Mouse (Mus musculus): ENCODE measurements around the gene Qser1.
"Not testable (repeated sequence)": the region's sequence is repeated elsewhere in the genome, so short reads cannot be mapped to it uniquely, and the experiment has no call there.

Gene Qser1

GRCm38 (mm10) chr2:104846638-104847414 lies 30.3 kb upstream of the Qser1 start:
- Histone ChIP-seq H3K27me3 (ENCODE audit: control insufficient read depth, insufficient read depth, low read length, poor library complexity, severe bottlenecking) (no peaks in the 10 kb centered on the region; the same call in 1 of the 2 replicates), H3K36me3 (ENCODE audit: control insufficient read depth, insufficient read depth, low read length, poor library complexity, severe bottlenecking) (no peaks in the 10 kb centered on the region)
- no peak for DNase-seq (ENCODE audit: low read depth, low spot score)

DNA sequence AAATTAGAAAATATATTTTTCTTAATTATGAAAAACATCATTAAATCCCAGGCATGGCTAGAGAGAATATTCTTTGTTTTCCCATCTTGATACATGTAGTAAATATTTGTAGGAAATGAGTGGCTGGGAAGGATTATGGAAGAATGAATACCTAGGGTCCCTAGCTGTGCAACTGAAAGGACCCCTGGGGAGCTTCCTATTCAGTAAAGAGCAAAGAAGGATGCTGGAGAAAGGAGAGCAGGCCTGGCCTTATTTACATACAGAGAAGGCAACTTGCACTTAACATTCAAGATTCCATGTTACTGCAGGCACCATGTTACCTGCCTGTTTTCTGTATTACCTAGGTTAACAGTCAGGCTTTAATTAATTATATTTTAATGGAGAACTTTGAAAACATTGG lies 26.0 kb upstream of the Qser1 start:
- Histone ChIP-seq H3K27me3 (ENCODE audit: control insufficient read depth, insufficient read depth, low read length, poor library complexity, severe bottlenecking) (no peaks in the 10 kb centered on the region), H3K36me3 (ENCODE audit: control insufficient read depth, insufficient read depth, low read length, poor library complexity, severe bottlenecking) (no peaks in the 10 kb centered on the region)
- DNase-seq (ENCODE audit: low read depth, low spot score): no peak

GRCm38 (mm10) chr2:104841736-104842135 lies 25.2 kb upstream of the Qser1 start:
- no peaks in the 10 kb centered on the region for H3K27me3 ChIP-seq (ENCODE audit: control insufficient read depth, insufficient read depth, low read length, poor library complexity, severe bottlenecking)
- DNase-seq (ENCODE audit: low read depth, low spot score): no peak
- no peaks in the 10 kb centered on the region for H3K36me3 ChIP-seq (ENCODE audit: control insufficient read depth, insufficient read depth, low read length, poor library complexity, severe bottlenecking)

DNA sequence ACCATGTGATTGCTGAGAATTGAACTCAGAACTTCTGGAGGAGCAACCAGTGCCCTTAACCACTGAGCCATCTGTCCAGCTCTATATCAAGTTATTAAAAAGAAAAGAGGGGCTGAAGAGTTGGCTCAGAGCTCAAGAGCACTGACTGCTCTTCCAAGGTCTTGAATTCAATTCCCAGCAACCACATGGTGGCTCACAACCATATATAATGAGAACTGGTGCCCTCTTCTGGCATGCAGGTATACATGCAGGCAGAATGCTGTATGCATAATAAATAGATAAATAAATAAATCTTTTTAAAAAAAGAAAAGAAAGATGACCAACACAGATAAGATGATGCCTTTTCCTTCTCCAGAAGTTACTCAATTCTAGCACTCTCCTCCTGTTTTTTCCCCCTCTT lies 24.4 kb upstream of the Qser1 start:
- H3K27me3 ChIP-seq (ENCODE audit: control insufficient read depth, insufficient read depth, low read length, poor library complexity, severe bottlenecking): no peaks in the 10 kb centered on the region
- no peak for DNase-seq (ENCODE audit: low read depth, low spot score)
- H3K36me3 ChIP-seq (ENCODE audit: control insufficient read depth, insufficient read depth, low read length, poor library complexity, severe bottlenecking): no peaks in the 10 kb centered on the region

GRCm38 (mm10) chr2:104832486-104832885 lies 15.9 kb upstream of the Qser1 start:
- no peaks in the 10 kb centered on the region for H3K36me3 ChIP-seq (ENCODE audit: control insufficient read depth, insufficient read depth, low read length, poor library complexity, severe bottlenecking)
- DNase-seq (ENCODE audit: low read depth, low spot score): no peak
- H3K27me3 ChIP-seq (ENCODE audit: control insufficient read depth, insufficient read depth, low read length, poor library complexity, severe bottlenecking): no peaks in the 10 kb centered on the region

DNA sequence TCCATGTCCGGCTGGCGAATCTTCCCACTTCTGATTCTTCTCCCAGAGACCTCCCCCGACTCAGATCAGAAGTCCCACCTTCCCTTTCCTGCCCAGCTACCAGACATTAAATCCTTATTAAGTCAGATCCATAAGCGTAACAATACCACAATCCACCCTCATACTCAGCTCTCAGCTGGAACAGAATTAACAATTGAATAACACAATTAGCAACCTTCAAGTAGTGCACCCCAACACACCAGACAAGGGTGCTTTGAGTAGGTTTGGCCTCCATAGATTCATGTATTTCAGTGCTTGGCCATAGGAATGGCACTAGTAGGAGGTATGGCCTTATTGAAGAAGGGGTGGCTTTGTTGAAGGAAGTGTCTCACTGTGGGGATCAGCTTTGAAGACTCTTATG lies 9.6 kb upstream of the Qser1 start:
- no peak for DNase-seq (ENCODE audit: low read depth, low spot score)
- Histone ChIP-seq H3K27me3 (ENCODE audit: control insufficient read depth, insufficient read depth, low read length, poor library complexity, severe bottlenecking) (no peaks in the 10 kb centered on the region), H3K36me3 (ENCODE audit: control insufficient read depth, insufficient read depth, low read length, poor library complexity, severe bottlenecking) (no peaks in the 10 kb centered on the region)

DNA sequence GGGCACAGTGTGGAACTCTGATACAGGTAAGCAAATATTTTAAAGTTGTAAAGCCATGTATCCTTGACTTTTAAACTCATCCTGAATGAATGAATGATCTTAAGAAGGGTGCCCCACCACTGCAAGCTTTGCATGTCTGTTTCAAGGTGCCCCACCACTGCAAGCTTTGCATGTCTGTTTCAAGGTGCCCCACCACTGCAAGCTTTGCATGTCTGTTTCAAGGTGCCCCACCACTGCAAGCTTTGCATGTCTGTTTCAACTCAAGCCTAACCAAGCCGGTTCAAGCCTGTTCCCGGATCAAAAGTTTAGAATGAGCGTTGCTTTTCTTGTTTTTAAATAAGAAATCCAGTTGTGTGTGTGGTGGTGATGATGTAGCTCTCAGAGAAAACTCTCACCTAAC lies 2.2 kb upstream of the Qser1 start:
- H3K36me3 ChIP-seq (ENCODE audit: control insufficient read depth, insufficient read depth, low read length, poor library complexity, severe bottlenecking); DNase-seq (ENCODE audit: low read depth, low spot score); H3K27me3 ChIP-seq (ENCODE audit: control insufficient read depth, insufficient read depth, low read length, poor library complexity, severe bottlenecking): not testable (repeated sequence)

DNA sequence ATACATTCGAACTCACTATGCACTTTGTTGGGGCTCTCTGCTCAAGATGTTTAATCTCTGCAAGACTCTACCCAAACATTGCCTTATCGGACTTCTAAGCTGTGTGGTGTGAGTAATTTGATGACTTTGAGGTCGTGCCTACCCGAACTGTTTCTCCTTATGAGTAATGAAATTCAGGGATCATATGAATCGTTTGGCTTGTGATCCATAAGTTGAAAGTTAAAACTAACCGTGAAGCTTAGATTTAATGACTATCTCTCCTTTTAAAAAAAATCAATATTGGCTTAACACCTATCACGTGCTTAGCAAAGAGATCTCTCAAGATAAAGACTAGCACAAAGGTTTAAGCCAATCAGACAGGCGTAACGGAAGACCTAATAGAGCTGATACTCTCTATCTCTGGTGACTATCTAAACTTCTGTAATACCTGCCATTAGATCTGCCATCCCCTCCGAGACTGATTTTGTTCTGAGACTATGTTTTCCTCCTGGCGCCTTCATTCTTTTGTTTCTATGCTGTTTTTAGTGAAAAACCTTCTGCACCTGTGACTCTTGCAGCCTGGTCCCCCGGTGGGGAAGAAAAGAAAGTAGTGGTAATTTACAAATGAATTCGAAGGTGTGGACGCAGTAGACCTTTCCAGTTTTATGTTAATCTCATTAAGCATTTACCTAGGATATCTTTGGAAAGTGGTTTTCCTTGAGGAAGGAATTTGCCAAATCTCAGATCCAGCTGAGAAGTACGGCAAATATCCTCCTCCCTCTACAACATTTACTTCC lies 1.2 kb upstream of the Qser1 start:
- H3K36me3 ChIP-seq (ENCODE audit: control insufficient read depth, insufficient read depth, low read length, poor library complexity, severe bottlenecking): no peaks in the 10 kb centered on the region
- DNase-seq (ENCODE audit: low read depth, low spot score): peak; percentile 3
- H3K27me3 ChIP-seq (ENCODE audit: control insufficient read depth, insufficient read depth, low read length, poor library complexity, severe bottlenecking): no peaks in the 10 kb centered on the region

DNA sequence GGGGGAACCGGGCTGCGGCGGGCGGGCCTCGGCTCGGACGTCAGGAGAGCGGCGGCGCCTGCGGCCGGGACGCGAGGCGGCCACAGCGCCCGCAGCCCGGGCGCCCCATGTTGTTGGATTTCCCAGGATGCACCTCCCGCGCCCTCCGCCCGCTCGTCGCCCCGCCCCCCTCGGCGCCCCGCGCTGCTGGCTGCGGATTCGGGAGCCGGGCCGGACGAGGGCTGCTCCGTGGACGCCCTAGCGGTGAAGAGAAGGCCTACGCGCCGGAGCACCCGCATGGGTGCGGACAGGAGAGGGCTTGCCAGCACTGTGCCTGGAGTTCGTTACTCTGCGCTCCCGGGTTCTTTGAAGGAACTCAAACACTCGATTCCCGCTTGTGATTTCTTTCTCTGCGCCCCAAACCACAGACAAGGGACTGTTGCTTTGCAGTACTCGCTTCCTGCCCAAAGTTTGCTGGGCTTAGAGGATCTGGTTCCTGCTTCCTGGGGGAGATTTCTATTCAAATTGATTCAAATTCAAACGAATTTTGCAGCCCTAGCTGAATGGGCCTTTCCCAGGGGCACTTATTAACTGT lies 393 bp upstream of the Qser1 start:
- DNase-seq (ENCODE audit: low read depth, low spot score): peak; percentile 87
- H3K36me3 ChIP-seq (ENCODE audit: control insufficient read depth, insufficient read depth, low read length, poor library complexity, severe bottlenecking): no peaks in the 10 kb centered on the region
- no peaks in the 10 kb centered on the region; the same call in 1 of the 2 replicates for H3K27me3 ChIP-seq (ENCODE audit: control insufficient read depth, insufficient read depth, low read length, poor library complexity, severe bottlenecking)

- peak; percentile 53 for DNase-seq (ENCODE audit: low read depth, low spot score)
- H3K36me3 ChIP-seq (ENCODE audit: control insufficient read depth, insufficient read depth, low read length, poor library complexity, severe bottlenecking): no peaks in the 10 kb centered on the region
- no peaks in the 10 kb centered on the region; the same call in 1 of the 2 replicates for H3K27me3 ChIP-seq (ENCODE audit: control insufficient read depth, insufficient read depth, low read length, poor library complexity, severe bottlenecking)
These were observed 794 bp downstream of the Qser1 start for GRCm38 (mm10) chr2:104815561-104816370.

DNA sequence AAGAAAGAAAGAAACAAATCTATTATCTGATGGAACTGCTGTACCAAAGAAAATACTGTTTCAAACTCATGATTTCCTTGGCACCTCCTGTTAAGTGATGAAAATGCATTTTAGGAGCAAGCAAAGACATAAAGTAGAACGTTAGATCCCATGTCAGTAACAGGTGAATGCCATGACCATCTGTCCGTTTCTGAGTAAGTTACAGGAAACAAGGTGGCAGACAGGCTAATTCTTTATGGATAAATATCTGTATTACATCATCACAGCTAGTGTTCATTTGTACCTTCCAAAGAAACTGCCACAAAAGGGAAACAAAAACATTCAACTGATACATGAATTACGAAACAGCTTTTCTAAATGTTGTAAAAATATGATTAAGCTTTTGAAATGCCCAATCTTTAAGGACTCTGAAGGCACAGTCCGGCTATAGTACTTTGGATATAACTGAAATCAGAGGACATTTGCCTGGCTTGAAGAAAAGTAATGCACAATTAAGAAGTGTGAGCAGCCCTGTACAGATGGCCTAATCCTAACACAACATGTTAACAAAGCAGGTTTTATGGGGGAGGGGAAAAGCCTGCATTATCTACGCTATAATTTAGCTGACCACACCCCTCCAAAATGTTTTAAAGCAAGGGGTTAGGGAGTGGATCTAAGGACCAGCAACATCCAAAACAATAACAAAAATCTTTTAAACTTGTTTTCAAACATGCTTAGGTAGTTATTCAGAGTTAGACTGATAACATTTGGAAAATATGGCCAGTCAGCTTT lies 2.2 kb downstream of the Qser1 start:
- no peaks in the 10 kb centered on the region; the same call in 1 of the 2 replicates for H3K27me3 ChIP-seq (ENCODE audit: control insufficient read depth, insufficient read depth, low read length, poor library complexity, severe bottlenecking)
- DNase-seq (ENCODE audit: low read depth, low spot score): no peak
- no peaks in the 10 kb centered on the region for H3K36me3 ChIP-seq (ENCODE audit: control insufficient read depth, insufficient read depth, low read length, poor library complexity, severe bottlenecking)

- peak; percentile 37 for DNase-seq (ENCODE audit: low read depth, low spot score)
- Histone ChIP-seq H3K27me3 (ENCODE audit: control insufficient read depth, insufficient read depth, low read length, poor library complexity, severe bottlenecking) (no peaks in the 10 kb centered on the region), H3K36me3 (ENCODE audit: control insufficient read depth, insufficient read depth, low read length, poor library complexity, severe bottlenecking) (no peaks in the 10 kb centered on the region)
These were observed 11.1 kb downstream of the Qser1 start for GRCm38 (mm10) chr2:104805435-104805834.

- H3K27me3 ChIP-seq (ENCODE audit: control insufficient read depth, insufficient read depth, low read length, poor library complexity, severe bottlenecking): no peaks in the 10 kb centered on the region
- peak; percentile 58 for DNase-seq (ENCODE audit: low read depth, low spot score)
- no peaks in the 10 kb centered on the region for H3K36me3 ChIP-seq (ENCODE audit: control insufficient read depth, insufficient read depth, low read length, poor library complexity, severe bottlenecking)
These were observed 41.8 kb downstream of the Qser1 start for GRCm38 (mm10) chr2:104774763-104775162.

DNA sequence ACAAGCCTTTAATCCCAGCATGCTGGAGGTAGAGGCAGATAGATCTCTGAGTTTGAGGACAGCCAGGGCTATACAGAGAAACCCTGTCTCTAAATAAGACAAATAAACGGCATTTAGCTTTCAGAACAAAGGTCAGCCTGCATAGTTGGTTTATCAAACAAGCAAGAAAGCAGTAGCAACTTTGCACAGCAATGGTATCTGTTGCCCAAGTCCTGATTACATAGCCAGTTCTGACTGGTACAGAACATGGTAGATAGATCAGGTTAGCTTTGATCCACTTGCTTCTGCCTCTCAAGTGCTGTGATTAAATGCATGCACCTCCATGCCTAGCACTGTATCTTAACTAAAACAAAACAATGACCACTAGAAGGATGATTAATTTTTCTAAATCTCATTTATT lies 47.9 kb downstream of the Qser1 start:
- no peaks in the 10 kb centered on the region for H3K36me3 ChIP-seq (ENCODE audit: control insufficient read depth, insufficient read depth, low read length, poor library complexity, severe bottlenecking)
- DNase-seq (ENCODE audit: low read depth, low spot score): no peak
- no peaks in the 10 kb centered on the region for H3K27me3 ChIP-seq (ENCODE audit: control insufficient read depth, insufficient read depth, low read length, poor library complexity, severe bottlenecking)

Measured in splenic B cell, adult 2 months (primary cell).